Mouse (Mus musculus) liver (tissue): ENCODE data around the gene Neurl1b.

Source experiments
- DNase-seq: peaks from one replicate; pipeline ENCODE4 v3.0.0-alpha.2; 2020; ENCODE audit warnings: mixed read lengths

The Neurl1b gene

DNA sequence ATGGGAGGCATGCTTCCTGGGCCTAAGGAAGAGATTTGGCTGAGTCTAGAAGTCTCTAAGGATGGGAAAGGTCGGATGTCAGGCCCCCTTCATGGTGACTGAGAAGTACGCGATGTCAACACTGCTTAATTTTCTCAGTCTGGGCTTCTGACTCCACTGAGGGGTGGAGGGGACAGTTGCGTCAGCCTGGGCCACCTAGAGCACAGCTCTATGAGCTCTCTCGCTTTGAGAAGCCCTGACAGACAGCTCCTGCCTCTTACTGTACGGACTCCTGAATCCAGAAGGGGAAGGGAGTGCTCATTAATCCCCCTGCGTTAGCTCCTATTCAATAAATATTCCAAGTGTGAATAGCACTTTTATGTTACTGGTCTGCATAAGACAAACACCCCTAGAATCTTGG lies 43.4 kb downstream of the Neurl1b start:
- no peak for DNase-seq

DNA sequence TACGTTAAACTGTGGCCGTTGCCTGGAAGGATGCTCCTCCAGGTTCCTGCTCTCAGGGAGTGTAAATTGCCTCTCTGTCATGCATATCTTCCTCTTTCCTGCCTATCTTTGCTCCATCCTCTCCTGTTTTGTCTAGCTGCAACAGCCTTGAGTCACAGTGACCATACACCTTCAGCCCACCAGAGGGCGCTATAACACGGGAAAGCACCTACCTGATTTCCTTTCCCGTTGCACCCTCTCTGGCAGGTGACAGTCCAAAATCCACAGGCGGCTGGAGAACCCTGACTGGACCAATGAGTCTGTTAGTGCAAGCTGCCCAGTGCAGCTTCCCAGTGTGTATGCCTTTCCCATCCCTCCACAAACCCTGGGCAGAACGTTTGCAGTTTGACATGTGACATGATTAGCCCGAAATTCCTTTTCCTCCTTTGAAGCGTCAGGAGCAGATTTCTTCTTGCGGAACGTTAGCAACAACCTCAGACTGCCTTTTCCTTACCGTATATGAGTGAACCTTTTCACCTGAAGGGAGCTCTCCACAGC lies 48.1 kb downstream of the Neurl1b start:
- peak; percentile 78 for DNase-seq

DNA sequence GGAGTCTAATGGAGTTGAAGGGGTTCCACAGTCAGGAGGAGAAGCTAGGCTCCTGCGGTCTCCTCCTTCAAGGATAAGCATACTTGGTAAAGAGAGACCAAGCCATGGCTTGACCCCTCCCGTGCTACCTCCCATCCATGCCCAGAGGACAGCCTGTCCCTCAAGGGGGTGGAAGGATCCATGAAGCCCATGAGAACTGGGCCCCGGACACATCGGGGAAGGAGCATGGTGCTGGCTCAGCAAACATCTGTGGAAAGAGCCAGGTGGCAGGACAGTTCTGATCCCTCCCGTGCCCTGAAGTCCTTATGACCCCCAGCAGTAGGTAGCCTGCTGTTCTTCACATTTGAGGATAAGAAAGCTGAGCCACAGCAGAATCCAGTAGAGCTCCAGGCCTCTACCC lies 48.8 kb downstream of the Neurl1b start:
- no peak for DNase-seq

DNA sequence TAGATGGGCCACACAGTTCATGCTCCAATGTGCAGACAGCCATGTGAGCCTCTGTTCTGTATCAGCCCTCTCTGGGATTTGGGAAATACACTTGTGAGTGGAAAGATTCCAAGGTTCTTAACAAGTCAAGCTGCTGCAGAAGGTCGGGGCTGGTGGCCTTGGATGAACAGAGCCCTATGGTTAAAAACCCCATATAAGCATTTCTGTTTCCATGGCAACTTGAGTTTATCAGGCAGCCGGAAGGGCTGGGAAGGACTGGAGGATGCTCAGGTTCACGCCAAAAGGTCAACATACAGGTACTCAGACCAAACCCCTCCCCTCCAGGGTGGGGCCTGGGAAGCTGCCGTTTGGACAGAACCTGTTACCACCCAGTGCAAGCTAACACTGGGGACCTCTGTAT lies 49.4 kb downstream of the Neurl1b start:
- no peak for DNase-seq

DNA sequence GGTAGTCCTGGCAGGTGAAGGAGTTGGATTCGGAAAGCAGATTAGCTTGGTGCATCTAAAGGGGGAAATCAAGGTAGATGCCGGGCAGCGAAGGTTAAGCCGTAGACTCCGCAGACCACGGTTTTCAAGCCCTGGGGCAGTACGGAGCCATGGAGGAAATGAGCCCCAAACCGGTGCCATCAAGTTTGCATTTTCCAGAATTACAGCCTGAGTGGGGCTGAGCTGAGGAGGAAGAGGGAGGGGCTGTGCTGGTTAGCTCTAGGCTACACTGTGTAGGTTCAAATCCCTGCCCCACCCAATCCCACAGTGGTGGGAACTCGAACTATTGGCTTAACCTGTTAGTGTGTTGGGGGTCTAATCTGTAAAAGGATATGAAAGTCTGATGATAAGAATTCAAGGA lies 49.9 kb downstream of the Neurl1b start:
- DNase-seq, result no peak

DNA sequence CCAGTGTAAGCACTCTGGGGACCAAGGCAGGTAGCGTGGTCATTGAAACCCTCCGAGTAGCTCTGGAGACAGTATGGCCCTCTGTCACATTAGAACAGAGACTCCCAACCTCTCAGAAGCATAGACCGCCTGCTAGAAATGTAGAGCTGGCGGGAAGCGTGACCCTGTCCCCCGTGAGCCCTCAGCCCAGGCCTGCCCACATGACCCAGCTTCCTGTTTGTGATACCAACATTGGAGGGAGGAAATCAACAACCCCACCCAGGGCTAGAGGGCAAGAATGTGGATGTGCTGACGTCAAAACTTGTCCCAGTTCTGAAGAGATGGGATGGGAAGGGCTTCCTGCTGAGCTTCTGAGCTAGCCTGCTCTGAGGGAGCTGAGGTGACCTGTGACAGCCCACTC lies 50.3 kb downstream of the Neurl1b start:
- peak; percentile 24 for DNase-seq

DNA sequence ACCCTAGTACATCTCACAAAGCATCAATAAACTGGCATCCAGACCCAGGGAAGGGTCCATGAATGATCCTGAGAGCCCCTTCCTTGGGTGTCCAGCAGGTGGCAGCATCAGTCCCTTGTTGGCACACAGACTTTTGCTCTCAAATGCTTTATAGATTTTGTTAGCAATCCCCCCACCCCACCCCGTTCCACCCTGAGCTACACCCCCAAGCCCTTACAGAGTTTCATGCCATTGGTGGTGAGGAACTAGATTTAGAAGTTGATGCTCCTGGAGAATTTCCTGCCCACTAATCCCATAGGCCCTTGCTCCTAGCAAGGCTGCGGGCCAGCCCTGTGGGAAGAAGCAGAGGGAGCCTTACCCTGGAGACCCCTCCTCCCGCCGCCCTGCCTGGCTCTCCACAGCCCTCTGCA lies 52.1 kb downstream of the Neurl1b start:
- DNase-seq, result peak; percentile 76

DNA sequence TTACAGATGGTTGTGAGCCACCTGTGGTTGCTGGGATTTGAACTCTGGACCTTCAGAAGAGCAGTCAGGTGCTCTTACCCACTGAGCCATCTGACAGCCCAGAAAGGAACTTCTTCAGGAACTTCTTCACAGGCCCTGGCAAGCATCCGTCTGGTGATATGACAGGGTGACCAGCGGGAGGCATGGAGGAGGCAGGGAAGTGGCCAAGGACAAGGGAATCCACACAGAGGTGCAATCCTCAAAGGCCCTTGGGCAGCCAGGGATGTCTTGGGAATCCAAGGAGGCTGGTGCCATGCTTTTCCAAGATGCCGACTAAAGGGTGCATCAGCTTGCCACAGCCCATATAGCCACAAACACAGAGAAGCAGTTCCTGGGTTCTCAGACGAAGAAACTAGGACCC lies 53.0 kb downstream of the Neurl1b start:
- DNase-seq, result no peak

DNA sequence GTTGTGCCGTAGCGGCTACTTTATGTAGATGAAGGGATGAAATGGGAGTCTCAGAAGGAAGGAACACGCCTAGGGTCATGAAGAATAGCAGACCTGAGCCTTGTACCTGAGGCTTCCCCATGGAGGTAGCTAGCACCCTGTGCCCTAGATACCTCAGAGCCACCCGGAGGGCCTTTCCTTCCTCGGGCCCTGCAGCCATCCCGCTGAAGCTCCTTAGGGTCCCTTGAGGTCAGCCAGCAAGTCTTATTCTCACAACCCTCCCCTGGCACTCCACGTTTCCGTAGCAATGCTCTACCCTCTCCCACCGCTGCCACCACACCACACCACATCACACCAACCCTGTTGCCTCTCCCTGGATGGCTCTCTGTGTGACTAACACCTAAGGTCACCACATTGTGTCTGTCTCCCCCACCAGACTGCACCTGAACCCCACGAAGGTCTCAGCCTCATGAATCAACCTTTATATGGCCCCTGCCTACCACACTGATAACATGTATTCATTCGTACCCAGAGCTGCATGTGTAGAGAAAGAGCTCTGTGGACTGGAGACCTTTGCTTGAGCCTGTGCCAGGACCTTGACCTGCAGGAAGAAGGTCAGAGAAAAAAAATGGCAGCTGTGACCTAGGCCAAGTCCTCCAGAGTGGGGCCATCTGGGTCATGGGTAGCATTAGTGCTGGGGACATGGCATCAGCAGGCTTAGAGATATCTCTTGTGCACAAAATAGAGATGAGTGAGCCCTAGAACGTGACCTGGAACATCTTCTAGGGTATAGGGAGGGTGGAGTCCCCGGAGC lies 53.7 kb downstream of the Neurl1b start:
- no peak for DNase-seq

DNA sequence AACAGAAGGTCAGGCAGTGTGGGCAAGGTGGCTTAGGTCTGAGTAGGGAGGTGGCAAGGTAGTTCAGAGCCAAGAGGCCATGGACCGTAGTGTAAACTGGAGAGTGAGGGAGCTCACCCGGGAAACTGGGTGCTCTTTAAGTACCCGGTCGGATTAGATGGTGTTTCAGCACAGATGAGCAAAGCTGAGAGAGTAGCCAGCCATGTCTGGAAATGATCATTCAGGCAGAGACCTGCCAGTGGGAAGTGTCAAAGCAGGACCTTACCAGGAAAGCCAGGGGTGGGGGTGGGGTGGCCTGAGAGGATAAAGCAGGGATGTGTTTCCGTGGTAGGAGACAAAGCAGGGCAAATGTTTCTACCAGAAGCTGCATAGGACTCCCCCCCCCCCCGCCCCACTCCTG lies 62.2 kb downstream of the Neurl1b start:
- DNase-seq, result no peak

DNA sequence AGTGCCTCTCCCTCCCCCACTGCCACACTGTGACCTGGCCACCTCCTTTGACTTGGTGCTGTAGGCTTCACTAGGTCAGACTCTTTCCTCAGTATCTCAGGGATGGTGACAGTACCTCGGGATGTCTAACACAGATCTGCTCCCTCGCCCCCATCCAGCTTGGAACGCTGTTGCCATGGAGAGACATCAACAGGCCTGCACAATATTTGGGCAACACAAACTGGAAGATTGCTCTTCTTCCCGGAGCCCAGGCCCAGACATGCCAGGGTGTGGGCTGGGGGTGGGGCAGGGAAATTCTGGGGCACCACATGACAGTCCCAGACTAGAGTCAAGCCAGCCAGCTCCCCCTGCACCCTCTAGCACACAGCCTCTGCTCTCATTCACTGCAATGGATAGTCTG lies 64.0 kb downstream of the Neurl1b start:
- no peak for DNase-seq

DNA sequence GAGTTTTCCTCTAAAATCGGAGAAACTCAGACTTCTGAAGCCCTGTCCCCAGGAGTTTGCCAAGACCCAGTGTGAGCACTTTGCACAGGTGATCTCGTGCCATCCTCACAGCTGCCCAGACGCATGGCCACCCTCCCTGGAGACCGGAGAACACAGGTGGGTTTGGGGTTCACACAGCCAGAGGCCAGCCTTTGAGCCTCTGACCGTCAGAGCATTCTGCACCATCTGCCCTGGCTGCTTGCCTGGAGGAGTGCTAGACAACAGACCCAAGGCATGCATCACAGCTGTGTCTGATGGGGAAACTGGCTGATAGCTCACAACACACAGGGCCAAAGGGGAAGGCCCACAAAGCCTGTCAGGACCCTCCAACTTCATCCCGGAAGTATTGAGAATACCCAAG lies 65.0 kb downstream of the Neurl1b start:
- DNase-seq, result no peak

DNA sequence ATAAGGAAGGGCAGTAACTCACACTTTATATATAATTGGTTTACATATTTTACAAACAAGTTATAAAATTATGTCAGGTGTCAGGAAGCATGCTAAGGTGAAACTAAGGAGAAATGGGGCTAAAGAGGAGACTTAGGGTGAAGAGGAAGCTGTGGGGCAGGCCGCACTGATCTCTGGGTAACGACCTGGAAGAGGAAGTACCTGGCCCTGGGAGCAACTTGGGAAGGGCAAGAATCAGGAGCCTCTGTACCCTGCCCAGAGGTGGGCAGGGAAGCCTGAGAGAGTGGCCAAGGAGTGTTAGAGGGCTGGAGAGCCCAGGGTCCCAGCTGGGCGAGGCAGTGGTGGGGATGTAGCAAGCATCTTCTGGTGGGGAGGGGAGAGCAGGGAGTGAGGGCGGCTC lies 66.3 kb downstream of the Neurl1b start:
- DNase-seq, result no peak

DNA sequence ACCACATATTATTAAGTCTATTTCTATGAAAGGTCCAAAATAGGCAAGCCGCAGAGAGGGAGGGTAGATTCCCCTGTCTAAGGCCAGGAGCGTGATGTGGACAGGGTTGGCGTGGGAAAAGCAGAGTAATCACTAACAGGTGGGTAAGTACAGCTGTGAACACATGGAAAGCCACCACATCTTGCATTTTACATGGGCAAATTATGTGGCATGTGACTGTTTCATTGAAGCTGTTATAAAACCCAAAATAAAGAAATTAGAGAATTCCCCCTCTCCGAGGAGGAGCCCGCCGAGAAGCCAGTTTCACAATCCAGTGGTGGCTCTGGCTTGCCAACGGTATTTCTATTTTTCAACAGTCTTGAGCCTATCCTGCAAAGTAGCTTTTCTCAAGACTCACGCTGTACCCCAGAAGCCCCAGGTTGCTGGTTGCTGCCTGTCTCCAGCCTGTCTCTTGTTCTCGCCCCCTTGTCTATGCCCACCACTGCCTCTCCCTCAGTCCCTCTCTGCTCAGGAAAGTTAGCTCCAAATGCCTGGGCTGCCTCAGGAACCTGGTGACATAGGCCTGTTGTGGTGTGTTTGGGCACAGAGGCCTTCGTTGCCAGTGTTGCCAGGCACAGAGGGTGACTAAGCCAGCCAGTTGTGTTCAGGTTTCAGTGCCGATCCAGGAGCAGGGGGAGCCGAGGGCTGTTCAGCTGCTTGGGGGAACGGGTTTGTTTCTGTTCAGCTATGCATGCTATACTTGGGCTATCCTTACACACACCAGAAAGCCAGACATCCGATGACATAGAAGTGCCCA lies 70.2 kb downstream of the Neurl1b start:
- no peak for DNase-seq

DNA sequence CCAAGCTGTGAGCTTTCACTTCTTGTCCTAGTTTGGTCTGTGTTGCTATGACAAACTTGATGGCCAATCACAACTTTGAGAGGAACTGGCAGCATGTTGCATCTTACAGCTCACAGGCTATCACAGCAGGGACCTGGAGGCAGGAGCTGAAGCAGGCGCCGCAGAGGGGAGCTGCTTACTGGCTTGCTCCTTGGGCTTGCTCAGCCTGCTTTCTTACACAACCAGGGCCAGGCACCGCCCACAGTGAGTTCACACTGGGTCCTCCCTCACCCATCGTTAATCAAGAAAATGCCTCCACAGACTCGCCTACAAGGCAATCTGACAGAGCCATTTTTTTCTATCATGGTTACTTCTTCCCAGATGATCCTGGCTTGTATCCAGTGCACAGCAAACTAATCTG lies 72.6 kb downstream of the Neurl1b start:
- no peak for DNase-seq

DNA sequence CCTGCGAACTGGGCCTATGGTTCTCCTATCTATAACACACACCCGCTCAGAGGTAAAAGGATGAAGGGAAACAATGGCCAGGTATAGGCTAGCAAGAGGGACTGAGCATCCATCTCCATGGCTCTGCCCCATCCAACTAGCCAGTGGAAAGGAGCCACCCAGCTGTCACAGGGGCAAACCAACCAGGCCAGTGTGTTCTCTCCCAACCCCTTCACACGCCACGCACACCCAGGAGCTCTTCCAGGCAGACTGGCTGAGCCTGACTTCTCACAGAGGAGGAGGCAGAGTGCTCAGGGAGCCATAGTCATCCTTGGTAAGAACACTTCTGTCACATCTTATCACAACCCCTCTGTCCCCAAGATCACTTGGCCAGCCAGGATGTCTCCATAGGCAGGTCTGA lies 73.3 kb downstream of the Neurl1b start:
- no peak for DNase-seq

DNA sequence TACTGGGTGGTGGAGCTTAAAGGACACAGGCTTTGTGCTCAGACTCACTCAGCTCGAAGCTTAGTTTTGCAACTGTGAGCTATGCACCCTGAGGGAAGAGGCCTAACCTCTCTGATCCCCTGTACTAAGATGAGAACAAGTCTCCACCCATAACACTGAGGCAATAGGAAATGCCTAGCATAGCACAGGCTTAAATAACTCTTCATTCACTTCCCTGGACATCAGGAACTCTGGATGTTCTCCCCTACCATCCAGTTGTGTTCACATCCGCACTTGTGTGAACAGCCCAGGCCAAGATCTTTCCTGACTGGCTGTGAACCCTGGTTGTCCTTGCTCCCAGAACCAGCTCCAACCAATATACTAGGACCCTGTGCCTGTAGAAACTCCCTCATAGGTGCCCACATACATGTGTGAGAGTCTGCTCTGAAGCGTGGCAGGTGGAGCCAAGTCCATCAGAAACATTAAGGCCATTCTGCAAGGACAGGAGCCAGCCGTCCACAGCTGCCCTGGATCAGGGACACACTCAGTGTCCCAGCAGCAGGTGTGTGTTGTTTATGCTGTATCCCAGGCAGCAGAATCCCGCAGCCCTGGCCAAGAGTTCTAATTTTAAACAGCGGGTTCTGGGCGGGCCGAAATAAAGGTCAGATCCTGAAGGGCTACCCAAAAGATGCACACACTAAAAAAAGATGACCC lies 74.2 kb downstream of the Neurl1b start:
- no peak for DNase-seq

DNA sequence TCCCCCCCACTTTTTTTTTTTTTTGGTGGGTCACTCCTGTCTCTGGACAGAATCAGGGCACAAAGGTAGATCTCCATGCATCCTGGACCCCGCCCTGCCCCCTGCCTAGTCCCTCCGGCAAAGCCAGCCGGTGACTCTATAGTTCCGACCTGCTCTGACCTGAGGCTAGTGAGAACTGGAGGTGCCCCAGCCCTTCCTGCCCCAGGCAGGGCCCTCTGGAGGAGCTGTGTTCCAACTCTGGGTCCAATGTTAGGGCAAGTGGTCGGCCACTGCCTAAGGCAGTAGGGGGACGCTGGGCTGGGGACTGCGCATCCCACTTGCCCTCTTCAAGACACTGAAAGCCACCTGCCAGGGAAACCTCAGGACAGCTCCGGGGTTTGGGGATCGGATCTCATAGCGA lies 75.4 kb downstream of the Neurl1b start:
- no peak for DNase-seq

DNA sequence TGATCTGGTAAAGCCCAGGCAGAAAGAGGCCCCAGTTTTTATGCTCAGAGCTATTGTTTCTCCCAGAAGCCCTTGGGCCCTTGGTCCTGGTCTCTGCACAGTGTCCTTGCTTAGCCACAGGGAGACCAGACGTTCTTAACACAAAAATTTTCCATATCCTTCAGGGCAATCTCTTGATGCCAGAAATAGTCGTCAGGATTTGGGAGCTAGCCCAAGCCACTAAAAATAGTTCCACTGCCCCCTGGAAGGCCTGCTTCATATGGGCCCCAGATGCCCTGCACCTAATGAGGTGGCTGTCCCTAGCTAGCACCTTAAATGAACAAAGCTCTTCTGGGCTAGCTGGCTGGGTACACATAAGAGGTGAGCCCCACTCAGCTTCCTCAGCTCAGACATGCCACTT lies 76.3 kb downstream of the Neurl1b start:
- no peak for DNase-seq

DNA sequence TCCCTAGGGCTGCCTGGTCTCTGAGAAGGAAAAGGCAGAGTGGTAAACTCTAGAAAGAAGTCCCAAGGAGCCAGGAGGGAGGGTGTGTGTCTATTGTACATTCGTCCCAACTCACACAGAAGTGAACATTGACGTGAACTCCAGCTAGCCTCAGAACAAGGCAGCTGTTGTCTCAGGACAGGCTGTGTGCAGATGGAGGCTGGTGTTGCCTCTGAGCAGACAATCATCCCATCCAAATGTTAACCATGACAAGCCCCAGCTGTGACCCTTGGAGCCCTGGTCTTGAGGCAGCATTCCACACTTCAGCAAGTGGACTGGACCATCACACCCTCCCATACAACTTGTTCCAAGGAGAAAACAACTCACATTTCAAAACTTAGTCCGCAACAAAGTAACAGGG lies 77.6 kb downstream of the Neurl1b start:
- no peak for DNase-seq

DNA sequence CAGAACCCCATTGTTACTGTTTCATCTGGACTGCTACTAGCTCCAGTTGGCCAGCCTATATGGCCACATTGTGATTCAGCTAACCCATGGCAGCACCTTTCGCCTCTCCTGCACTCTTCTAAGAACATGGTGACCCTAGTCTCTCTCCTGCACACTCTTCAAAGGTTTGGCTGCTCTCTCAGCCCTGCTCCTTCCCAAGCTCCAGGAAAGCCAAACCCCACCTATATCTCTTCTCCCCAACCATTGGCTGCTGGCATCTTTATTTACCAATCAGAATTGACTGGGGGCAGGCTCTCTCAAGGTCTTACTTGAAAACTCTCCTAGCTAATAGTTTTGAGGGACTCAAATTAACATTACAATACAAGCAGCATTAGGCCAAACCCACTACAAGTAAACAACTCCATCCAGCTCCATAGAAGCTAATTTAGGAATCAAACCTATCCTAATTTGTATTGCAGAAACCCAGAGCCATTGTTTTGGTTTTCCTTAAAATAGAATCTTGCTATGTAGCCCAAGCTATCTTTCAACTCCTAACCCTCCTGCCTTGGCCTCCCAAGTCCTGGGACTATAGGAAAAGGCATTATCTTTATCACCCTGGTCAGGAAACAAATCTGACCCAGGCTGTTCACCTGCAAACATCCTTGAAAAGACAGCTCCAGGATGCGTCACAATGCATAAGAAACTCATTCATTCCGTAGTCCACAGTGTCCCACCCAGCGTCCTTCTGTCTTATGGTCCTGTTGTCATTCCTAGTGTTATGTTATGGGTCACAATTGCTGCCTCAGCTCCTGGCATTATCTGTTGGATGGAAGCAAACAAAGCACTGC lies 80.2 kb downstream of the Neurl1b start:
- no peak for DNase-seq
